Comparison of ENCODE assay signal across 20 mouse cellular contexts in genomic region chr12:84577768-84578439, GRCm38 (mm10). TPM values are rescaled to one million over a fixed set of nuclear protein-coding genes. Genes with fewer than 3 reads are reported as not detected.
DNase-seq lines count a peak whose midpoint lies in the region; ATAC-seq and TF ChIP-seq lines count a peak whose summit lies in the region.
"Had no signal": no experiment of that assay in that cellular context is flagged by ENCODE, and none has a peak within 500 bp of the region (broad histone marks: within the 10 kb centered on the region; RNA-seq: fewer than 3 reads in every experiment).

No protein-coding gene starts in this region.

- H3K9ac ChIP-seq in forebrain, embryonic 14.5 days (ENCODE audit: low read length), result no peak overlapping the region
- H3K9ac ChIP-seq in forebrain, embryonic 13.5 days, result no peak overlapping the region
- no peak overlapping the region for H3K9ac ChIP-seq in lung, embryonic 14.5 days
- no peak overlapping the region for H3K9ac ChIP-seq in limb, embryonic 12.5 days (replicated peaks)
- H3K9ac ChIP-seq: embryonic facial prominence, embryonic 13.5 days; lung, embryonic 15.5 days had no signal

- H3K27ac ChIP-seq in forebrain, embryonic 14.5 days (ENCODE audit: low read depth, low read length), result no peak overlapping the region
- H3K27ac ChIP-seq in forebrain, embryonic 13.5 days, result no peak overlapping the region
- H3K27ac ChIP-seq in lung, embryonic 14.5 days (ENCODE audit: low read depth), result no peak overlapping the region
- H3K27ac ChIP-seq in limb, embryonic 12.5 days, result no peak overlapping the region
- H3K27ac ChIP-seq: embryonic facial prominence, embryonic 13.5 days; gastrocnemius, adult 2 months; lung, embryonic 15.5 days had no signal

- peak; percentile 39 for DNase-seq in forebrain, embryonic 14.5 days (ENCODE audit: low spot score)
- DNase-seq in lung, embryonic 14.5 days, result no peak
- no peak for DNase-seq in lung, postnatal 25 days (ENCODE audit: low spot score)
- DNase-seq in MN1 (ENCODE audit: low spot score), result peak; percentile 16
- no peak for DNase-seq in gastrocnemius, adult 8-10 months (ENCODE audit: low spot score in 2 of 2)
- no peak for DNase-seq in kidney, adult 9 months
- DNase-seq: cerebellum, adult 18-20 months; gastrocnemius, adult 2 months; heart, postnatal 4 days; kidney, adult 11 months; thymus, adult 2 months had no signal

- 0 out of 2 replicates have a peak, but pooled peaks have one; percentile 24 for TF ChIP-seq CTCF in lung, embryonic 14.5 days (IDR thresholded peaks at IDR 0.05; ENCODE audit: low read depth)

- 61% methylated on average over 11 of the region's 11 CpGs for WGBS in forebrain, embryonic 14.5 days
- WGBS in forebrain, embryonic 13.5 days, result 64% methylated on average over 11 of the region's 11 CpGs
- 69% methylated on average over 11 of the region's 11 CpGs for WGBS in lung, embryonic 14.5 days
- WGBS in limb, embryonic 12.5 days, result 64% methylated on average over 11 of the region's 11 CpGs

- no peak overlapping the region for H3K4me3 ChIP-seq in forebrain, embryonic 14.5 days (ENCODE audit: low read depth, low read length)
- no peak overlapping the region for H3K4me3 ChIP-seq in forebrain, embryonic 13.5 days
- H3K4me3 ChIP-seq in lung, embryonic 14.5 days (ENCODE audit: low read depth, low read length), result no peak overlapping the region
- no peak overlapping the region for H3K4me3 ChIP-seq in limb, embryonic 12.5 days (replicated peaks)
- H3K4me3 ChIP-seq: embryonic facial prominence, embryonic 13.5 days; gastrocnemius, adult 2 months; lung, embryonic 15.5 days; megakaryocyte, embryonic 14.5 days had no signal

- H3K27me3 ChIP-seq in forebrain, embryonic 14.5 days (replicated peaks; ENCODE audit: control insufficient read depth, insufficient read depth, low read length), result peaks cover 17% of the 10 kb centered on the region
- H3K27me3 ChIP-seq in forebrain, embryonic 13.5 days, result peaks cover 38% of the 10 kb centered on the region
- peaks cover 18% of the 10 kb centered on the region for H3K27me3 ChIP-seq in lung, embryonic 14.5 days (ENCODE audit: insufficient read depth, low read length)
- H3K27me3 ChIP-seq in limb, embryonic 12.5 days, result peaks cover 39% of the 10 kb centered on the region

- no peak overlapping the region for H3K4me2 ChIP-seq in forebrain, embryonic 14.5 days (ENCODE audit: low read length)
- H3K4me2 ChIP-seq in forebrain, embryonic 13.5 days, result no peak overlapping the region
- H3K4me2 ChIP-seq in lung, embryonic 14.5 days, result no peak overlapping the region
- peak overlapping the region; percentile 15; the same call in 1 of the 2 replicates for H3K4me2 ChIP-seq in limb, embryonic 12.5 days
- H3K4me2 ChIP-seq: embryonic facial prominence, embryonic 13.5 days; heart, embryonic 11.5 days; lung, embryonic 15.5 days had no signal

- no peaks in the 10 kb centered on the region for H3K9me3 ChIP-seq in forebrain, embryonic 14.5 days (replicated peaks; ENCODE audit: control insufficient read depth, low read length)
- 0 out of 2 replicates have a peak, but pooled peaks cover 3% of the 10 kb centered on the region for H3K9me3 ChIP-seq in forebrain, embryonic 13.5 days (replicated peaks)
- no peaks in the 10 kb centered on the region for H3K9me3 ChIP-seq in lung, embryonic 14.5 days (ENCODE audit: low read depth, low read length)
- H3K9me3 ChIP-seq in limb, embryonic 12.5 days, result peaks cover 4% of the 10 kb centered on the region
- H3K9me3 ChIP-seq: embryonic facial prominence, embryonic 13.5 days; lung, embryonic 15.5 days had no signal

- no peaks in the 10 kb centered on the region for H3K36me3 ChIP-seq in forebrain, embryonic 14.5 days (ENCODE audit: control insufficient read depth, insufficient read depth, low read length)
- no peaks in the 10 kb centered on the region for H3K36me3 ChIP-seq in forebrain, embryonic 13.5 days (ENCODE audit: poor library complexity, severe bottlenecking)
- no peaks in the 10 kb centered on the region for H3K36me3 ChIP-seq in lung, embryonic 14.5 days (ENCODE audit: insufficient read depth)
- H3K36me3 ChIP-seq in limb, embryonic 12.5 days, result no peaks in the 10 kb centered on the region
- H3K36me3 ChIP-seq: embryonic facial prominence, embryonic 13.5 days; lung, embryonic 15.5 days had no signal

- no peak for ATAC-seq in forebrain, embryonic 14.5 days
- no peak for ATAC-seq in forebrain, embryonic 13.5 days
- no peak for ATAC-seq in lung, embryonic 14.5 days (ENCODE audit: insufficient read depth)
- ATAC-seq in limb, embryonic 12.5 days (ENCODE audit: insufficient number of reproducible peaks, insufficient read depth, low FRiP score, low TSS enrichment, low read depth), result no peak; the same call in 1 of the 2 replicates

- no peaks in the 10 kb centered on the region for H3K4me1 ChIP-seq in forebrain, embryonic 14.5 days (ENCODE audit: control insufficient read depth, insufficient read depth, low read length)
- H3K4me1 ChIP-seq in forebrain, embryonic 13.5 days, result peaks cover 8% of the 10 kb centered on the region; the same call in 1 of the 2 replicates
- H3K4me1 ChIP-seq in lung, embryonic 14.5 days (ENCODE audit: insufficient read depth), result no peaks in the 10 kb centered on the region
- H3K4me1 ChIP-seq in limb, embryonic 12.5 days (replicated peaks), result peaks cover 8% of the 10 kb centered on the region; the same call in 1 of the 2 replicates
- H3K4me1 ChIP-seq: embryonic facial prominence, embryonic 13.5 days; lung, embryonic 15.5 days; megakaryocyte, embryonic 14.5 days had no signal

RNA-seq across cellular contexts. Expression of gene Vsx2, which starts 8.3 kb away (rescaled TPM):
- 0.09 TPM in 1 of 2 replicates, not detected in the other for polyA plus RNA-seq in forebrain, embryonic 14.5 days (2014; fragmentation: Nextera tagmentation; extraction: Ambion mirVana)
- not detected in 2 replicates for polyA plus RNA-seq in forebrain, embryonic 13.5 days (2015; fragmentation: Nextera tagmentation; extraction: Ambion mirVana)
- 0.05 TPM in 1 of 2 replicates, not detected in the other for polyA plus RNA-seq in lung, embryonic 14.5 days (2014; fragmentation: Nextera tagmentation; extraction: Ambion mirVana)
- 0.13 and 0.24 TPM in 2 replicates for polyA plus RNA-seq in limb, embryonic 12.5 days (2016; fragmentation: Nextera tagmentation; extraction: Ambion mirVana)
- not detected for total RNA-seq in gastrocnemius, adult 8-10 months (2022)
- total RNA-seq: gastrocnemius, adult 2 months; heart, postnatal 4 days; neutrophil, adult 5-6 weeks had no signal
- polyA plus RNA-seq: C2C12; forebrain, embryonic 11.5 days; heart, embryonic 11.5 days; lung, embryonic 15.5 days had no signal

RNA-seq across cellular contexts. Expression of gene Abcd4, which starts 39.3 kb away (rescaled TPM):
- 5.2 and 8.3 TPM in 2 replicates for polyA plus RNA-seq in forebrain, embryonic 14.5 days (2014; fragmentation: Nextera tagmentation; extraction: Ambion mirVana)
- polyA plus RNA-seq in forebrain, embryonic 13.5 days (2015; fragmentation: Nextera tagmentation; extraction: Ambion mirVana), result 13.9 and 14.7 TPM in 2 replicates
- 8.7 and 11.3 TPM in 2 replicates for polyA plus RNA-seq in lung, embryonic 14.5 days (2014; fragmentation: Nextera tagmentation; extraction: Ambion mirVana)
- 16.3 and 17.8 TPM in 2 replicates for polyA plus RNA-seq in limb, embryonic 12.5 days (2016; fragmentation: Nextera tagmentation; extraction: Ambion mirVana)
- 1 to 10 TPM; 4.2 to 5.4 (median 4.9) TPM for total RNA-seq in gastrocnemius, adult 8-10 months (2022)

Comparison
In these comparisons a context has a peak if more than half of its experiments do, and no peak if none do; other contexts are left out.
1. DNase-seq: peak in forebrain, embryonic 14.5 days (single experiment) and MN1 (single experiment); none in lung, embryonic 14.5 days (single experiment), lung, postnatal 25 days (single experiment), gastrocnemius, adult 8-10 months (0 of 2) and kidney, adult 9 months (single experiment).